Mouse (Mus musculus): ENCODE measurements around the gene Pim1. TPM values are rescaled to one million over a fixed set of nuclear protein-coding genes. Genes with fewer than 3 reads are reported as not detected.

The Pim1 gene
- 39.5 TPM for polyA plus RNA-seq (2017; shearing (Covaris generic))

DNA sequence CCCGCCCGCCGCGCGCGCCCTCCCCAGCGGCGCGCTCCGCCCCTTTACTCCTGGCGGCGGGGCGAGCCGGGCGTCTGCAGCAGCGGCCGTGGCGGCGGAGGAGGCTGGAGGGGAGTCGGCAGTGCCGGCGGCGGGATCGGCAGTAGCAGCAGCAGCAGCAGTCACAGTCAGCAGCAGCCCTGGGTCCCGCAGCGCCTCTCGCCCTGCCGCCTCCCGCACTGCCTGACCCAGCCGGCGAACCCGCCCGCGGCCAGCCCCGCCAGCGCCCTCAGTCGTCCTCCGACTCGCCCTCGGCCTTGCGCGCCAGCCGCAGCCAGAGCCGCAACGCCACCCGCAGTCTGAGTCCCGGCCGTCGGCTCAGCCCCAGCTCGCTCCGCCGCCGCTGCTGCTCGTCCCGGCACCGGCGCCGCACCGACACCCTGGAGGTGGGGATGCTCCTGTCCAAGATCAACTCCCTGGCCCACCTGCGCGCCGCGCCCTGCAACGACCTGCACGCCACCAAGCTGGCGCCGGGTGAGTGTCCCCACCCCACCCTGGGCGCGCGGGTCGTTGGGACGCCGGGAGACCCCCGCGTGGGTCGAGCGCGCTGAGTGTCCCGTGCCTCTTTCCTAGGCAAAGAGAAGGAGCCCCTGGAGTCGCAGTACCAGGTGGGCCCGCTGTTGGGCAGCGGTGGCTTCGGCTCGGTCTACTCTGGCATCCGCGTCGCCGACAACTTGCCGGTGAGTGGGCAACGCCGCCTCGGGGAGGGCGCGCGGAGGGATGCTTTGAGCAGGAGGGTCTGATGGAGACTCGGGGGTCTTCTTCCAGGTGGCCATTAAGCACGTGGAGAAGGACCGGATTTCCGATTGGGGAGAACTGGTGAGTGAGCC lies at the start of gene Pim1:
Gene Pim1 (plus strand): TSS at position 41 of the 869 bp plus-strand sequence.

Other genes with a start within 250 kb of the Pim1 start
- 102 TPM for gene Ppil1, start 226.6 kb upstream of the Pim1 start, polyA plus RNA-seq (2017; shearing (Covaris generic))
- gene BC004004, start 222.0 kb upstream of the Pim1 start, polyA plus RNA-seq (2017; shearing (Covaris generic)): 141 TPM
- 0.13 TPM for gene Pi16, start 173.1 kb upstream of the Pim1 start, polyA plus RNA-seq (2017; shearing (Covaris generic))
- 7.5 TPM for gene Mtch1, start 142.8 kb upstream of the Pim1 start, polyA plus RNA-seq (2017; shearing (Covaris generic))
- gene Fgd2, start 129.8 kb upstream of the Pim1 start, polyA plus RNA-seq (2017; shearing (Covaris generic)): 1.5 TPM
- 0.18 TPM for gene Gm17657, start 58.9 kb downstream of the Pim1 start, polyA plus RNA-seq (2017; shearing (Covaris generic))
- 37.2 TPM for gene Tbc1d22b, start 59.0 kb downstream of the Pim1 start, polyA plus RNA-seq (2017; shearing (Covaris generic))
- 6.5 TPM for gene Tmem217, start 61.6 kb downstream of the Pim1 start, polyA plus RNA-seq (2017; shearing (Covaris generic))
- 55.6 TPM for gene Rnf8, start 124.0 kb downstream of the Pim1 start, polyA plus RNA-seq (2017; shearing (Covaris generic))
- gene Gm28043, start 124.1 kb downstream of the Pim1 start, polyA plus RNA-seq (2017; shearing (Covaris generic)): 6.2 TPM
- 280 TPM for gene Cmtr1, start 169.8 kb downstream of the Pim1 start, polyA plus RNA-seq (2017; shearing (Covaris generic))
- 11.6 TPM for gene Ccdc167, start 226.3 kb downstream of the Pim1 start, polyA plus RNA-seq (2017; shearing (Covaris generic))

Data from activated CD4-positive, CD25-positive, alpha-beta regulatory T cell, adult 9 weeks (primary cell).